Mouse (Mus musculus) adrenal gland, adult 18-20 months (tissue): ENCODE results near the gene Rabgap1l. TPM values are rescaled to one million over a fixed set of nuclear protein-coding genes. Genes with fewer than 3 reads are reported as not detected.

Experiments
- DNase-seq, 2 experiments: peaks; one replicate each; pipeline ENCODE4 v3.0.0; 2021 to 2022; ENCODE audit warnings: low spot score in 2 of 2
- total RNA-seq, 2 experiments: library from RNA; stranded (reverse); gene quantifications; 1 replicate in 1 of 2; 2 replicates in 1 of 2; pipeline ENCODE4 v1.2.3; 2021

Gene Rabgap1l
- total RNA-seq, 2 experiments from 2014 or later: 26.4 to 30.6 TPM

GRCm38 (mm10) chr1:160329788-160330187 is 463.2 kb downstream of the Rabgap1l start:
- no peak for DNase-seq

- DNase-seq: no peak
Measured at GRCm38 (mm10) chr1:160327531-160327930, 465.5 kb downstream of the Rabgap1l start.

GRCm38 (mm10) chr1:160325542-160325941 is 467.5 kb downstream of the Rabgap1l start:
- no peak for DNase-seq

- DNase-seq: no peak
Measured at GRCm38 (mm10) chr1:160320690-160321089, 472.3 kb downstream of the Rabgap1l start.

GRCm38 (mm10) chr1:160318057-160318725 is 474.8 kb downstream of the Rabgap1l start:
- no peak for DNase-seq

GRCm38 (mm10) chr1:160316239-160316638 is 476.8 kb downstream of the Rabgap1l start:
- no peak for DNase-seq

DNA sequence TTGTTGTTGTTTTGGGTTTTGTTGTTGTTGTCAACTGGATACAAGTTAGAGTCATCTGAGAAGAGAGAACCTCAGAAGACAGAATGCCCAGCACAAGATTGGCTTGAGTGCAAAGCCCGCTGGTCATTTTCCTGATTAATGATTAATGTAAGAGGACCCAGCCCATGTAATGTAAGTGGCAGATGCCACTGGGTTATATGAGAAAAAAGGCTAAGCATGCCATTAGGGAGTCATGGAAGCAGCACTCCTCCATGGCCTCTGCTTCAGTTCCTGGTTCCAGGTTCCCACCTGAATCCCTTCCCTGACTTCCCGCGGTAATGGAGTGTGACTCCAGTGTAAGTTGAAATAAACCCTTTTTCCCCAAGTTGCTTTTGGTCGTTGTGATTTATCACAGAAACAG is 480.4 kb downstream of the Rabgap1l start:
- DNase-seq: no peak

DNA sequence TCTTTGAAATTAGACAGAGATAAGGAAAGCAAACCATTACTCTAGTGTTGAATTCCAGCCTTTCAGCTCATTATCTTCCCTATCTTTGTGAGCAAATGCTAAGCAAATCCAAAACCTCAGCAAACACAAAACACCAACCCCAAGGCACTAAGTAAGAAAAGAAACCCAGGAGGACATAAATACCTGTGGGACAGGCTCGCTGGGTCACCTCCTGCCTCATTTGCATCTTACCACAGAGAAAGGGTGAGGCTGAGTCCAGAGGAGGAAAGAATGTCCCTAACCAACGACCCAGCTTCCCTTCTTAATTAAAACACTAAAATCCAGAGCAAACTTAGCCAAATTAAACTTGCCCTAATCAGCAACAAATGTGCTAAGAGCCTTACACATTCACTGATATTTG is 481.1 kb downstream of the Rabgap1l start:
- DNase-seq: no peak

DNA sequence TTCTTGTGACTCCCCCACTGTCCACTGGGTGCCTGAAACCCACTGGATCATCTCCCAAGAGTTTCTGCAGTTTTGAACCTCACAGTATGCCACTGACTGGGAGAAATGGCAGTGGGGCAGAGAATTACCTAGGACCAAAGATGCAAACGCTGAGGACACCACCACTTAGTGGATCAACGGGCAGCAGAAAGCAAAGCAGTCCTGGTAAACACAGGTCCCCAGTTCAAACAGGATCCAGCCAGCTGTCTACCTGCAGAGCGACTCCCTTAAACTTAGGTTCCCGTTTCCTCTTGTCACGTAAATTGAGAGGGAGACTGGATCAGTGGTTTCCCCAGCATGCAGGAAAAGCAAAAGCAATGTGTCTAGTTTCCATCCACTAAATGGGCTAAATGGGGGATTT is 483.1 kb downstream of the Rabgap1l start:
- DNase-seq: no peak

DNA sequence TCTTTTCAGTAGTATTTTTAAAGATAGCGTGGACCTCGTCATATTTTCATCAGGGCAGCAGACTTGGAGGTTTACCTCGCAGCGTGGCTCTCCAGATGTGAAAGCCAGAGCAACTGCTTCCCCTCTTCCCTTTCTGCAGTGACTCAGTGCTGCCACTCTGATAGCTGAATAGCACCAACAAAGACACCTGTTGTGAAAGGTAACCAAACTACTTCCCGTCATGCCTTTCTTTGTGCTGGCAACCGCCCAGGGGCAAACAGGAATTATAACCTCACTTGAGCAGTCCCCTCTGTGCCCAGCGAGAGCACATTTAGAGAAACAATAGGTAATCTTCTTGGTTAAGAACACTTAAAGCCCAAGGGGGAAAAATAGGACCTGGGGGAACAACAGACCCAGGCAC is 484.0 kb downstream of the Rabgap1l start:
- no peak for DNase-seq

- DNase-seq: no peak
Measured at GRCm38 (mm10) chr1:160308498-160308897, 484.5 kb downstream of the Rabgap1l start.

GRCm38 (mm10) chr1:160306866-160307616 is 486.0 kb downstream of the Rabgap1l start:
- no peak for DNase-seq

DNA sequence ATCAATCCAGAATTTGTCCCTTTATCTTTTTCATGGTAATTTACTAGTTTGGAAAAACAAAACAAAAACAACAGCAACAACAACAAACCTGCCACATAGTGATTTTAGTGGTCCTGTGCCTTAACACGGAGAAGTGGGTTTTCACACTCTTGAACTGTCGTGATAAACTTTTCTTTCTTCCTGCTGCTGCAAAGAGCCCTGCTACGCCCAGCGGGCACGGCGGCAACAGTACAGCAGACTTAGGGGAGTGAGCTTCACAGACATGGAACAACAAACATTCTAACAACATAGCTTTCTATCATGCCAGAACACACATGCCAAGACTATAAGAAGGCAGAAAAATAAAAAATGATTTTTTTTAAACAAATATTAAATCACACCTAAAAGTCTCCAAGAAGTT is 486.7 kb downstream of the Rabgap1l start:
- no peak for DNase-seq

- DNase-seq: no peak
Measured at GRCm38 (mm10) chr1:160305826-160306225, 487.2 kb downstream of the Rabgap1l start.

GRCm38 (mm10) chr1:160304969-160305498 is 488.0 kb downstream of the Rabgap1l start:
- no peak for DNase-seq

- no peak for DNase-seq
Measured at GRCm38 (mm10) chr1:160302268-160302667, 490.7 kb downstream of the Rabgap1l start.

- DNase-seq: no peak
Measured at GRCm38 (mm10) chr1:160301156-160301555, 491.9 kb downstream of the Rabgap1l start.

- no peak for DNase-seq
Measured at GRCm38 (mm10) chr1:160300704-160301103, 492.3 kb downstream of the Rabgap1l start.

DNA sequence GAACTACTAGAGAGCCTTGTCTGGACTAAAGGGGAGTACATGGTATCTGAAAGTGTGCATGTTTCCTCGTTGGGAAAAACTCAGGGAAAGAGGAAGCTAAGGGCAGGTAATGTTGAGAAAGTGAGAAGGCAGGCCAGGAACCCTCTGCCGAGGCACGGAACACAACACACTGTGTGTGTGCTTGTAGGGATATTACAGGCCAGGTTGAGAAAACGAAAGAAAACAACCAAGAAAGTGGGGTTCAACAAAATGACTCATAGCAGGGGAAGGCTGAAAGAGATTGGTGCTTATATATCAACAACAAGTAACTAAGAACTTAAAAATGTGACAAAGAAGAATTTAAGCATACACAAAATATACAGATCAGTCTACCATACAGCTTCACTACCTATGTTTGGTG is 493.0 kb downstream of the Rabgap1l start:
- no peak for DNase-seq

DNA sequence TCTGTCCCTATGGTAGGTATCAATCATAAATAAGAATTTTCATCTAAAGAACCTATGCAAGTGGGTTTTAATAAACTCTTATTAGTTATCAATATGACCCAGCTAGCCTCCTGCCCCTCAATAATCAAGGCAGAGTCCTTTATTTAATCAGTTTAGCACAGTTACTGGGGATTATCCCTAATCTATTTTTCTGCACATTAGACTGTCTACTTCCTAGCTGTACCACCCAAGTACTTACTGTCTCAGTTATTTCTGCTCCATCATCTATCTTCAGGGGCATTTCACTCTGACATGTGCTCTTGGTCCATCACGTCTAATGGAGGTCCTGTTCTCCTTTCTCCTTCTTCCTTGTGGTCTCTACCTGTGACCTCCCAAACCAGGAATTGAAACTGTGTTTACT is 494.1 kb downstream of the Rabgap1l start:
- DNase-seq: no peak

GRCm38 (mm10) chr1:160297701-160298100 is 495.3 kb downstream of the Rabgap1l start:
- DNase-seq: no peak

GRCm38 (mm10) chr1:160295323-160295722 is 497.7 kb downstream of the Rabgap1l start:
- no peak for DNase-seq
